Mouse (Mus musculus): ENCODE data around the gene Prom1. TPM values are rescaled to one million over a fixed set of nuclear protein-coding genes. Genes with fewer than 3 reads are reported as not detected.
A peak's percentile ranks its signal among the peaks of the same experiment; 100 is the strongest.

Prom1 gene
- polyA plus RNA-seq, 1 experiment: 61.8 TPM

- Histone ChIP-seq H3K36me3 (ENCODE audit: control insufficient read depth, insufficient read depth, low read length) (no peaks in the 10 kb centered on the region), H3K4me1 (ENCODE audit: control insufficient read depth, insufficient read depth, low read length) (no peaks in the 10 kb centered on the region), H3K4me3 (ENCODE audit: control insufficient read depth, low read depth, low read length) (no peak overlapping the region), H3K27me3 (ENCODE audit: control insufficient read depth, insufficient read depth, low read length) (no peaks in the 10 kb centered on the region), H3K27ac (ENCODE audit: control insufficient read depth, insufficient read depth, low read depth, low read length) (no peak overlapping the region)
- TF ChIP-seq POLR2A (IDR thresholded peaks at IDR 0.05; ENCODE audit: control insufficient read depth, low read depth, low read length) (no peak), CTCF (IDR thresholded peaks at IDR 0.05; ENCODE audit: control insufficient read depth, insufficient read depth, insufficient replicate concordance, low read depth, low read length) (no peak)
Measured at GRCm38 (mm10) chr5:44049395-44049976, 52.3 kb downstream of the Prom1 start.

- no peaks in the 10 kb centered on the region for H3K36me3 ChIP-seq (ENCODE audit: control insufficient read depth, insufficient read depth, low read length)
- H3K27ac ChIP-seq (ENCODE audit: control insufficient read depth, insufficient read depth, low read depth, low read length): no peak overlapping the region
Measured at GRCm38 (mm10) chr5:44048568-44049363, 53.1 kb downstream of the Prom1 start.

GRCm38 (mm10) chr5:44041725-44042124 lies 60.1 kb downstream of the Prom1 start:
- no peaks in the 10 kb centered on the region for H3K36me3 ChIP-seq (ENCODE audit: control insufficient read depth, insufficient read depth, low read length)

More at GRCm38 (mm10) chr5:44048568-44049363, 53.1 kb downstream of the Prom1 start:
- 0 out of 2 replicates have a peak, but pooled peaks have one; percentile 26 for TF ChIP-seq CTCF (IDR thresholded peaks at IDR 0.05; ENCODE audit: control insufficient read depth, insufficient read depth, insufficient replicate concordance, low read depth, low read length)
- no peak for TF ChIP-seq POLR2A (IDR thresholded peaks at IDR 0.05; ENCODE audit: control insufficient read depth, low read depth, low read length)
- Histone ChIP-seq H3K27me3 (ENCODE audit: control insufficient read depth, insufficient read depth, low read length) (no peaks in the 10 kb centered on the region), H3K4me3 (ENCODE audit: control insufficient read depth, low read depth, low read length) (no peak overlapping the region), H3K4me1 (ENCODE audit: control insufficient read depth, insufficient read depth, low read length) (no peaks in the 10 kb centered on the region)

GRCm38 (mm10) chr5:44041056-44041455 lies 60.8 kb downstream of the Prom1 start:
- no peak for TF ChIP-seq CTCF (IDR thresholded peaks at IDR 0.05; ENCODE audit: control insufficient read depth, insufficient read depth, insufficient replicate concordance, low read depth, low read length)
- TF ChIP-seq POLR2A (IDR thresholded peaks at IDR 0.05; ENCODE audit: control insufficient read depth, low read depth, low read length): no peak
- no peaks in the 10 kb centered on the region for H3K27me3 ChIP-seq (ENCODE audit: control insufficient read depth, insufficient read depth, low read length)
- no peaks in the 10 kb centered on the region for H3K36me3 ChIP-seq (ENCODE audit: control insufficient read depth, insufficient read depth, low read length)
- H3K27ac ChIP-seq (ENCODE audit: control insufficient read depth, insufficient read depth, low read depth, low read length): no peak overlapping the region
- H3K4me1 ChIP-seq (ENCODE audit: control insufficient read depth, insufficient read depth, low read length): no peaks in the 10 kb centered on the region
- H3K4me3 ChIP-seq (ENCODE audit: control insufficient read depth, low read depth, low read length): no peak overlapping the region

More at GRCm38 (mm10) chr5:44041725-44042124, 60.1 kb downstream of the Prom1 start:
- Histone ChIP-seq H3K27me3 (ENCODE audit: control insufficient read depth, insufficient read depth, low read length) (no peaks in the 10 kb centered on the region), H3K27ac (ENCODE audit: control insufficient read depth, insufficient read depth, low read depth, low read length) (no peak overlapping the region), H3K4me1 (ENCODE audit: control insufficient read depth, insufficient read depth, low read length) (no peaks in the 10 kb centered on the region), H3K4me3 (ENCODE audit: control insufficient read depth, low read depth, low read length) (no peak overlapping the region)
- TF ChIP-seq CTCF (IDR thresholded peaks at IDR 0.05; ENCODE audit: control insufficient read depth, insufficient read depth, insufficient replicate concordance, low read depth, low read length) (no peak), POLR2A (IDR thresholded peaks at IDR 0.05; ENCODE audit: control insufficient read depth, low read depth, low read length) (no peak)

- Histone ChIP-seq H3K36me3 (ENCODE audit: control insufficient read depth, insufficient read depth, low read length) (no peaks in the 10 kb centered on the region), H3K4me1 (ENCODE audit: control insufficient read depth, insufficient read depth, low read length) (no peaks in the 10 kb centered on the region), H3K4me3 (ENCODE audit: control insufficient read depth, low read depth, low read length) (no peak overlapping the region), H3K27ac (ENCODE audit: control insufficient read depth, insufficient read depth, low read depth, low read length) (no peak overlapping the region), H3K27me3 (ENCODE audit: control insufficient read depth, insufficient read depth, low read length) (no peaks in the 10 kb centered on the region)
- TF ChIP-seq CTCF (IDR thresholded peaks at IDR 0.05; ENCODE audit: control insufficient read depth, insufficient read depth, insufficient replicate concordance, low read depth, low read length): no peak
- no peak for TF ChIP-seq POLR2A (IDR thresholded peaks at IDR 0.05; ENCODE audit: control insufficient read depth, low read depth, low read length)
Measured at GRCm38 (mm10) chr5:43998295-43998989, 103.4 kb downstream of the Prom1 start.

- no peaks in the 10 kb centered on the region for H3K4me1 ChIP-seq (ENCODE audit: control insufficient read depth, insufficient read depth, low read length)
- no peaks in the 10 kb centered on the region for H3K27me3 ChIP-seq (ENCODE audit: control insufficient read depth, insufficient read depth, low read length)
- no peaks in the 10 kb centered on the region for H3K36me3 ChIP-seq (ENCODE audit: control insufficient read depth, insufficient read depth, low read length)
- H3K4me3 ChIP-seq (ENCODE audit: control insufficient read depth, low read depth, low read length): no peak overlapping the region
- no peak for TF ChIP-seq CTCF (IDR thresholded peaks at IDR 0.05; ENCODE audit: control insufficient read depth, insufficient read depth, insufficient replicate concordance, low read depth, low read length)
- no peak for TF ChIP-seq POLR2A (IDR thresholded peaks at IDR 0.05; ENCODE audit: control insufficient read depth, low read depth, low read length)
- no peak overlapping the region for H3K27ac ChIP-seq (ENCODE audit: control insufficient read depth, insufficient read depth, low read depth, low read length)
Measured at GRCm38 (mm10) chr5:43997626-43998025, 104.2 kb downstream of the Prom1 start.

- TF ChIP-seq POLR2A (IDR thresholded peaks at IDR 0.05; ENCODE audit: control insufficient read depth, low read depth, low read length) (no peak), CTCF (IDR thresholded peaks at IDR 0.05; ENCODE audit: control insufficient read depth, insufficient read depth, insufficient replicate concordance, low read depth, low read length) (no peak)
- Histone ChIP-seq H3K4me3 (ENCODE audit: control insufficient read depth, low read depth, low read length) (no peak overlapping the region), H3K4me1 (ENCODE audit: control insufficient read depth, insufficient read depth, low read length) (no peaks in the 10 kb centered on the region), H3K36me3 (ENCODE audit: control insufficient read depth, insufficient read depth, low read length) (no peaks in the 10 kb centered on the region), H3K27me3 (ENCODE audit: control insufficient read depth, insufficient read depth, low read length) (no peaks in the 10 kb centered on the region), H3K27ac (ENCODE audit: control insufficient read depth, insufficient read depth, low read depth, low read length) (no peak overlapping the region)
Measured at GRCm38 (mm10) chr5:43996162-43996561, 105.7 kb downstream of the Prom1 start.

Measured in testis, adult 2 months (tissue).